Mouse (Mus musculus) embryonic facial prominence, embryonic 11.5 days (tissue): ENCODE data around the gene Lipa. TPM values are rescaled to one million over a fixed set of nuclear protein-coding genes. Genes with fewer than 3 reads are reported as not detected.

Experiments
- ATAC-seq: fragments of 200-750 bp; cut with Nextera tagmentation; replicated peaks from 2 replicates; pipeline ENCODE4 v1.8.0; 2017; ENCODE audit warnings: low read depth; ENCODE audit not compliant: insufficient number of reproducible peaks, low FRiP score, low TSS enrichment
- DNase-seq: peaks from one replicate; pipeline ENCODE4 v3.0.0-alpha.2; 2015; ENCODE audit warnings: low spot score
- H3K27ac ChIP-seq: fragments of 300-500 bp; sonication (generic); replicated peaks from 2 replicates; pipeline ENCODE4 v1.5.1; 2014; ENCODE audit warnings: mild to moderate bottlenecking, low read depth, low read length, control low read depth
- H3K27me3 ChIP-seq: fragments of 300-500 bp; sonication (generic); 2 replicates; pipeline ENCODE4 v1.6.1; 2014; ENCODE audit warnings: mild to moderate bottlenecking, low read length, moderate library complexity, mixed read lengths; ENCODE audit not compliant: control insufficient read depth, insufficient read depth
- H3K36me3 ChIP-seq: fragments of 300-500 bp; sonication (generic); replicated peaks from 2 replicates; pipeline ENCODE4 v1.6.1; 2014; ENCODE audit warnings: low read depth, mild to moderate bottlenecking, low read length, moderate library complexity, mixed read lengths; ENCODE audit not compliant: control insufficient read depth, insufficient read depth
- H3K4me1 ChIP-seq: fragments of 300-500 bp; sonication (generic); 2 replicates; pipeline ENCODE4 v1.6.1; 2014; ENCODE audit warnings: low read length, mixed read lengths; ENCODE audit not compliant: control insufficient read depth, insufficient read depth
- H3K4me2 ChIP-seq: fragments of 300-500 bp; sonication (generic); 2 replicates; pipeline ENCODE4 v1.6.1; 2014; ENCODE audit warnings: low read depth, mild to moderate bottlenecking, control low read depth, low read length, moderate library complexity
- H3K4me3 ChIP-seq: fragments of 300-500 bp; sonication (generic); 2 replicates; pipeline ENCODE4 v1.5.1; 2014; ENCODE audit warnings: low read depth, low read length, control low read depth
- H3K9ac ChIP-seq: fragments of 300-500 bp; sonication (generic); replicated peaks from 2 replicates; pipeline ENCODE4 v1.6.1; 2014; ENCODE audit warnings: mild to moderate bottlenecking, control low read depth, low read length
- H3K9me3 ChIP-seq: fragments of 300-500 bp; sonication (generic); replicated peaks from 2 replicates; pipeline ENCODE4 v1.6.1; 2016; ENCODE audit warnings: mild to moderate bottlenecking, low read length, inconsistent platforms, mixed read lengths; ENCODE audit not compliant: control insufficient read depth
- WGBS: fragments of 180-500 bp; shearing (Covaris S2); extraction: QIAGEN DNeasy Blood & Tissue Kit; methylation state at CpG from one replicate; pipeline ENCODE4 v1.1.7; 2014; 5-methylcytosine and 5-hydroxymethylcytosine counted together
- polyA plus RNA-seq: library from polyadenylated mRNA; unstranded; fragments of >200 nt; fragmentation: Nextera tagmentation; extraction: Ambion mirVana; gene quantifications from 2 replicates; pipeline ENCODE4 v1.2.1, GENCODE M21; 2014

Lipa gene
- polyA plus RNA-seq, 1 experiment from 2014 or later: 35.6 TPM

GRCm38 (mm10) chr19:34546211-34546610 is 18.9 kb upstream of the Lipa start:
- H3K27ac ChIP-seq: no peak overlapping the region
- H3K36me3 ChIP-seq: no peaks in the 10 kb centered on the region
- DNase-seq: no peak
- ATAC-seq: no peak
- H3K4me1 ChIP-seq: no peaks in the 10 kb centered on the region
- WGBS: 87% methylated on average over 4 of the region's 4 CpGs
- no peak overlapping the region for H3K9ac ChIP-seq
- H3K4me2 ChIP-seq: no peak overlapping the region
- no peaks in the 10 kb centered on the region for H3K27me3 ChIP-seq
- no peaks in the 10 kb centered on the region for H3K9me3 ChIP-seq
- no peak overlapping the region for H3K4me3 ChIP-seq

GRCm38 (mm10) chr19:34539422-34539821 is 12.1 kb upstream of the Lipa start:
- H3K27ac ChIP-seq: no peak overlapping the region
- no peaks in the 10 kb centered on the region for H3K36me3 ChIP-seq
- H3K9ac ChIP-seq: no peak overlapping the region
- DNase-seq (no peak), ATAC-seq (no peak)
- H3K27me3 ChIP-seq: no peaks in the 10 kb centered on the region
- H3K4me3 ChIP-seq: no peak overlapping the region
- no peaks in the 10 kb centered on the region for H3K9me3 ChIP-seq
- WGBS: 85% methylated on average over 1 of the region's 1 CpGs
- H3K4me1 ChIP-seq: no peaks in the 10 kb centered on the region
- H3K4me2 ChIP-seq: no peak overlapping the region

DNA sequence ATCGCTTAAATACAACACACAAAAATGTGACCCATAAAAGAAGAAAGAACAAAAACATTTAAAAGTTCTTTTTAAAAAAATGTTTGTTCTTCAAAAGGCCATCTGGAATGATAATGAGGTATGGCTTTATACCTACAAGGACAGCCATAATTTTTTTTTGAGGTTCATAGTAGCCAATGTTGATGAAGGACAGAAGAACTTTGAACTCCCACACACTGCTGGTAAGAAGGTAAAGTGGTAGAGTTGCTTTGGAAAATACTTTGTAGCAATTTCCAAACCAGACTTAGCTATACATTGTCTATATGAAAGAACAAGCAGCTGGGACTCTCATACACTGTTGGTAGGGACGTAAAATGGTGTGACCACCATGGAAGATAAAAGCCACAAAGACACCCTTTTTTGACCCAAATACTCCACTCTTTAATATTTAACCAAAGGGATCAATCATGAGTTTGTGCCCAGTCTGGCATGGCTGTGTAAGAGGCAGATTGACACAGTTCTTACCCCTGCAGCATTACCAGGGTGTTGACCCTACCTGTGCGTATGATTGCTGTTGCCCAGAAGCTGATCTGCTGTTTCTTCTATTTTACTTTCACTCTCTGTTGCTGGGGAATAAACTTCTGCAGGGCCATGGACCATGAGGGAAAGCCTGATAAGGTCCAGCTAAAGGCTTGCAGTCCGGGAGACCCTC is 4.9 kb upstream of the Lipa start:
- Histone ChIP-seq H3K27ac (no peak overlapping the region), H3K4me1 (no peaks in the 10 kb centered on the region), H3K27me3 (no peaks in the 10 kb centered on the region), H3K9ac (no peak overlapping the region), H3K4me3 (no peak overlapping the region), H3K4me2 (no peak overlapping the region), H3K36me3 (no peaks in the 10 kb centered on the region), H3K9me3 (no peaks in the 10 kb centered on the region)
- ATAC-seq (no peak), DNase-seq (no peak)
- WGBS: 90% methylated on average over 4 of the region's 4 CpGs

GRCm38 (mm10) chr19:34526321-34526923 is 852 bp downstream of the Lipa start:
- no peak overlapping the region for H3K27ac ChIP-seq
- whole genome bisulfite sequencing: 36% methylated on average over 11 of the region's 11 CpGs

GRCm38 (mm10) chr19:34524646-34525045 is 2.6 kb downstream of the Lipa start:
- Histone ChIP-seq H3K4me3 (no peak overlapping the region), H3K27ac (no peak overlapping the region), H3K4me1 (no peaks in the 10 kb centered on the region), H3K9me3 (no peaks in the 10 kb centered on the region), H3K4me2 (no peak overlapping the region), H3K27me3 (no peaks in the 10 kb centered on the region), H3K9ac (no peak overlapping the region), H3K36me3 (no peaks in the 10 kb centered on the region)
- 57% methylated on average over 9 of the region's 9 CpGs for WGBS
- ATAC-seq (no peak), DNase-seq (peak; percentile 25)

More at GRCm38 (mm10) chr19:34526321-34526923, 852 bp downstream of the Lipa start:
- H3K9me3 ChIP-seq: no peaks in the 10 kb centered on the region
- H3K9ac ChIP-seq: peak overlapping the region; percentile 74
- H3K4me1 ChIP-seq: no peaks in the 10 kb centered on the region
- H3K36me3 ChIP-seq: no peaks in the 10 kb centered on the region
- ATAC-seq (no peak), DNase-seq (peak; percentile 28)
- peak overlapping the region; percentile 79 for H3K4me2 ChIP-seq
- H3K27me3 ChIP-seq: no peaks in the 10 kb centered on the region
- H3K4me3 ChIP-seq: peak overlapping the region; percentile 71

- Histone ChIP-seq H3K36me3 (no peaks in the 10 kb centered on the region), H3K9me3 (no peaks in the 10 kb centered on the region), H3K4me1 (no peaks in the 10 kb centered on the region), H3K27ac (no peak overlapping the region), H3K4me3 (no peak overlapping the region), H3K9ac (no peak overlapping the region), H3K4me2 (no peak overlapping the region), H3K27me3 (no peaks in the 10 kb centered on the region)
- 74% methylated on average over 12 of the region's 12 CpGs for whole genome bisulfite sequencing
- ATAC-seq: no peak
- DNase-seq: no peak
Measured at GRCm38 (mm10) chr19:34523106-34523725, 4.1 kb downstream of the Lipa start.

DNA sequence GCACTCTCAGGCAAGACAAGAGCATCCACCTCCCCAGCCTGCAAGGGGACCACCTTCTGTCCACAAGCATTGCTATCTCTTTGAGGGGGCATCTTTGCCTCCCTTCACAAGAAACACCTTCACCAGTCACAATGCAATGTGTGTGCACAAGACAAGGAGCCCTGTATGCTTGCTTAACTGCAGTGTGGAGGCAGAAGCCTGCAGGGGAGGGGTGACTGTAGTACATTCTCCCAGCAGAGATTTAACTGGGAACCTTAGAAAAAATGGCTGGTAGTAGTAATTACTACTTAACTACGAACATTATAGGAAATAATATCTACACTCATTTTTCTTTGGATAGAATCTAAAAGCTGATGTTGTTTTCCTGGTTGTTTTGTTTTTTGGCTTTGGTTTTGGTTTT is 5.3 kb downstream of the Lipa start:
- H3K27ac ChIP-seq: no peak overlapping the region
- H3K36me3 ChIP-seq: no peaks in the 10 kb centered on the region
- H3K27me3 ChIP-seq: no peaks in the 10 kb centered on the region
- ATAC-seq: no peak
- WGBS: 83% methylated on average over 1 of the region's 1 CpGs
- no peak overlapping the region for H3K4me2 ChIP-seq
- H3K9me3 ChIP-seq: no peaks in the 10 kb centered on the region
- H3K4me1 ChIP-seq: no peaks in the 10 kb centered on the region
- no peak overlapping the region for H3K4me3 ChIP-seq
- DNase-seq: no peak
- H3K9ac ChIP-seq: no peak overlapping the region

- ATAC-seq (no peak), DNase-seq (no peak)
- H3K9ac ChIP-seq: no peak overlapping the region
- no peak overlapping the region for H3K4me3 ChIP-seq
- WGBS: 78% methylated on average over 2 of the region's 2 CpGs
- H3K27ac ChIP-seq: no peak overlapping the region
- no peaks in the 10 kb centered on the region for H3K36me3 ChIP-seq
- no peaks in the 10 kb centered on the region for H3K9me3 ChIP-seq
- no peaks in the 10 kb centered on the region for H3K4me1 ChIP-seq
- no peak overlapping the region for H3K4me2 ChIP-seq
- no peaks in the 10 kb centered on the region for H3K27me3 ChIP-seq
Measured at GRCm38 (mm10) chr19:34521361-34521760, 5.9 kb downstream of the Lipa start.
